Mouse (Mus musculus) spleen, postnatal 10 days (tissue): Measurements from ENCODE around the gene Nudcd2.
A peak's percentile ranks its signal among the peaks of the same experiment; 100 is the strongest.
"Not testable (repeated sequence)": the region's sequence is repeated elsewhere in the genome, so short reads cannot be mapped to it uniquely, and the experiment has no call there.

Experiments
- DNase-seq, 2 experiments: peaks; one replicate each; pipeline ENCODE4 v3.0.0; 2021 to 2022; ENCODE audit warnings: low spot score in 2 of 2

Gene Nudcd2

DNA sequence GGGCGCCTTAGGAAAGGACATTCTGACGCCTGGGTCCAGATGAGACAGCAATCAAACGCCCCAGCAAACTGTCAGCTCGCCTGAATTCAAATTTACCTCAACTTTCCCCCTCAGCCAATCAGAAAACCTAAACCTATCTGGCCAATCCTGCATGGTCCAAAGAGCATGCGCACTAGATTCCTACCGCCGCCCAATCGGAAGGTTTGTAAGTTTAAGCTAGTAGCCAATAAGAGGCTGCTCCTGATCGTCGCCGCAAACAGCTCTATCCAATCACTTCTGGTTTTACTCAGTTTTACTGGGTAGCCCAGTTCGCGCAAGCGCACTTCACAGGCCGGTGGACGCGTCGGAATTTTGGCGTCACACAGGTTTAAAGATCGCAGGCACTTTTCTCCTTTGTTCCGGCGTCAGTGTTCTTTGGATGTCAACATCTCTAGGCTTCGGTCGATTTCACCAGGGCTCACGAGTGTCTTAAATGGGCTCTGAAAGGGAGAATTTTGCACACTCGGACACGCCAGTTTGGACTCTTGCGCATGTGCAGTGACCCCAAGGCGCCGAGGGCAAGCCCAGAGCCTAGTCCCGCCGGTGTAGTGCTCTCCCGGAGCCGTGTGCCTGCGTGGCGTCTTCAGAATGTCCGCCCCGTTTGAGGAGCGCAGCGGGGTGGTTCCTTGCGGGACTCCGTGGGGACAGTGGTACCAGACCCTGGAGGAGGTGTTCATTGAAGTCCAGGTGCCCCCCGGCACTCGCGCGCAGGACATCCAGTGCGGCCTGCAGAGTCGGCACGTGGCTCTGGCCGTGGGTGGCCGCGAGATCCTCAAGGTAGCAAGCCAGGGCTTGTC, at the start of gene Nudcd2, which contains the start of gene Hmmr:
Nudcd2 (plus strand) TSS at position 329 of the 836 bp plus-strand sequence.
Hmmr (minus strand) TSS at position 84 of the 836 bp plus-strand sequence.
- DNase-seq = peak; percentile 83 to 94

DNA sequence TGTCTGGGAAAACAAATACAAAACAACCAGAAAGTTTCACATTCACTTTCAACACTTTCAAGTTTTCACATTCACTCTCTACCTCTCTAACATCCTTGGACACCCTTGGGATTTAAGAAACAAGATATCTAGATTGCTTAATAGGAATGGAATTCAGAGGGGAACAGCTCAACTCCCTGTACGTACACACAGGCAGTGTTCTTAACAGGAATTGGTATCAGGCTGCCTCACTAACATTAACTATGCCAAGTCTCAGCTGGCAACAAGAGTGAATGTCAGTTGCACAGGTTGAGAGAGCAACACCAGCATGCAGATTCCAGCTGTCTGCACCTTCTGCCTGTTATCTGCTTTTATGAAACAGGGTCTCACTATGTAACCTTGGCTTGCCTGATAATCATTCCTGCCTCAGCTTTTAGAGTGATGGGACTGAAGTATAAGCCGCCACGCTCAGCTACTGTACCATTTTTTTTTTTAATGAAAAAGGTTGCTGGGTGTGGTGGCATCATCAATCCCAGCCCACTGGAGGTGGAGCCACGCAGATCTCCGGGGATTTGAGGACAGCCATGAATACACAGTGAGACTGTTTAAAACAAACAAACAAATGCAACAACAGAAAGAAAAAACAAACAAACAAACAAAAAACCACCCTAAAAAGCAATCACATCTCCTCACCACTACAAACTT, 42.9 kb upstream of the Nudcd2 start:
- no peak for DNase-seq

DNA sequence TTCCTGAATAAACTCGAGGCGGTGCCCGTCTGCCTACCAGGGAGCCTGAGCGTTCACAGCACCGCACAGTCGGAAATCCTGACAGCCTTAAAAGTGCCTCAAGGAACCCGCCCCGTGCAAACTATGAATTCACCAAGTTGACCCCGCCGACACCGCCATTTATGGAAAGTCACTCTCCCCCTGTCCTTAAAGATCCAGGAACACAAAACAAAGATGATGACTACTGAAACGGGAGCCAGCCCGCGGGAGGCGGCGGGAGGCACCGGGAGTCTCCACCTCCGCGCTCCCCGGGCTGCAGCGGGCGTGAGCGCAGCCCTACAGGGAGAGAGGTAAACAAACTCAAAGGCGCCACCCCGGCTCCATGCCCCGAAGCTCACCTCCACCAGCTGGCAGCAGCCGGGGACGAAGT, 41.4 kb upstream of the Nudcd2 start:
- no peak for DNase-seq

DNA sequence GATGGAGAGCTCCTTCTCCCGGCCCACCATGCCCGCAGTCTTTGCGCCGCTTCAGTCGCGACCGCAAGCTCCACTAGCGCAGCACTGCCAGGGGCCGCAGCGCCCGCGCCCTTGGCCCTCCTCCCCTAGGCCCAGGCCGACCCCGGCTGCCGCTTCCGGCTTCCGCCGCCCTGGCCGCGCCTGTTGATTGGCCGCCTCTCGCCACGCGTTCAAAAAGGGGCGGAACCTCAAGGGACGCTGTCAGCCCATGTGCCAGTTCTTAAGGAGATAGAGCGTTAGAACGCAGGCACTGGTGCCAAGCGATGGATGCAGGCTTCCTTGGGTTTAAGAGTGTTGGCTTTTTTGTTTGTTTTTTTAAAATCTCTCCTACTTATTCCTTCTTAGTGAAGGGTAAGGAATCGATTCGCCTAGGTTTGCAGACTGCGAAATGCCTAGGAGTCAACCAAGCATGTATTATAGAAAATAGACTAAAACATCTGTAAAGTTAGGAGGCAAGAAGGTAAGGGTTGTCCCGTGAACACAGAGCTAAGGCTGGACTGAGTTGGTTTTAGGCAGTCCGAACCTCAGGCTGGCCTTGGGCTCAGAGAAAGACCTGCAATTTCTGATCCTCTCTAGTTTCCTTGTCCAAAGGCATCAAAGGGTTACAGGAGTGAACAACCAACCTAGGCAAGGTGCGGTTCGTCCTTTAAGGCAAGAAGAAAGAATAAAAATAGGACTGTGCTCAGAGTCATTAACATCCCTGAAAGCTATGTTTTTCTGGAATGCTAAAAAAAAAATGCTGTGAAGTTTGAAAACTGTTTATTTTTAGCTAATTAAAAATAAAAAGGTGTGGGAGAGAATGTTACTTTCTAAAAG, 40.7 kb upstream of the Nudcd2 start:
- DNase-seq = peak; percentile 92 to 94

DNA sequence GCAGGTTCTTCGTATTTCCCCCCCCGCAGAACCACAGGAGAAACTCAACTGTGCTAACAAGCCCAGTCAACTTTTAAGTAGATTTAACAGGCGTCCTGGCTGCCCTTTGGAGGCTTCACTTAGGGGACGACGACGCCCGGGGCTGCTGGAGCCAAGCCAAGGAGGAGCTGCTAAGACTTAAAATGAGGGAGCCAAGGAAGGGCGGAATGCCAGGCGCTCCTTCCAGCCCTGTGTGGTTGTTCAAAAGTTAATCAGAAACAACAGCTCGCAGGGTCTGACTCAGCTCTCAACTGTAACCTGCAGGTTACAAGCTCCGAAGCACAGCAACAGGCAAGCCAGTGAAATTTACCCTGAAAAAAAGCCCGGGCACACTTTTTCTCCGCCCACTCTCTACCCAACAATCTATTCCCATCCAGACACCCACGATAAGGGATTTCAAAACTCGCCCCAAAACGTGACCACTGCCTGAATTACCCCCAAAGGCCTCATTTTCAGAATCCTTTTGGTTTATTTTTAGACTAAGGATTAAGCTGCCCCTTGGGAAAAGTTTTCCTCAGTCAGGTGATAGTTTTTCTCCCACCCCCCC, 40.0 kb upstream of the Nudcd2 start:
- DNase-seq = peak; percentile 62 to 80

DNA sequence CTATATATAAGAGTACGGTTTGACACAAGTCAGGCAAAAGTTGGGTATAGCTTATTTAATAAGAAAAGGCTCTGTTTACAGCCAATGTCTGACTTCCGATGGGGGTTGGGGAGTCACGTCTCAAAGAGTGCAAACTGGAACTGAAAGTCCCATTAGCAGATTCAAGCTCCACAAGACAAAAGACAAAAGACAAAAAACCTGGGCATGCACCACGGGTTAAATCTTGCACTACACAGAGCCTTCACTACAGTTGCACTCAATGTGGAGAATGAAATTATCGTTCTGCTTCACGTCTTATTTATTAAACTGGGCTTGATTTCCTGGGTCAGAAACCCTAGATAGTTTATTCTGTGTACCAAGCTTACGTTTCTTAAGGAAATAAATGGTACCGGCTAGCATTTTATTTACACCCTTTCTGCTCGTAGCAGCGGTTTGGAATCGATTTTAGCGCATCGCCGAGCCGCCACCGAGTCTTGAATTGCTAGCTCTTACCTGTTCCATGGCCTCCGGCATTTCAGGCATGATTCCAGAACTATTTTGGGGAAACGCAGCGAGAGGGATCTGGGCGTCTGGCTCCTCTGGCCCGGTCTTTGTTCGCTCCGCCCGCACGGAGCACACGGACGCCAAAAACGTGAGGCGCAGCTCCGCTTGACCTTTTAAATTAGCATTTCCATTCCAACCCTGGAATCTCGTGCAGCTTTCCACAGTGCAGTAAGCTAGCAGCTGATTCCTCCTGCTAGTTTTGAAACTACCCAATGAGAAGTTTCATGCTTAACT, 39.0 kb upstream of the Nudcd2 start:
- DNase-seq = peak; percentile 49 to 70

DNA sequence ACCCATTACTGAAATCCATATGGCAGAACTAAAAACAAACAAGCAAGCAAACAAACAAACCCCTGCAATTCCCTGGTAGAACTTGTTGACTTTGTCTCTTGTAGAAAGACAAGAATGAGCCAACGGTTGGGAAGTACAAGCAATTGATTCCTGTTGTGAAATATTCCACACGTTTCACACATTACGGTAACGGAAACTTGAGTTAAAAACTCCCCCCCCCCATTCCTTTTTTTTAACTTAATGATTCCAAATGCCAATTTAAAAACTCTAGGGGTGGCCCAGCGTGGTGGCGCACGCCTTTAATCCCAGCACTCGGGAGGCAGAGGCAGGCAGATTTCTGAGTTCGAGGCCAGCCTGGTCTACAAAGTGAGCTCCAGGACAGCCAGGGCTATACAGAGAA, 38.4 kb upstream of the Nudcd2 start, which contains the start of gene Mat2b:
Mat2b (minus strand) TSS at position 101 of the 400 bp plus-strand sequence.
- no peak for DNase-seq

DNA sequence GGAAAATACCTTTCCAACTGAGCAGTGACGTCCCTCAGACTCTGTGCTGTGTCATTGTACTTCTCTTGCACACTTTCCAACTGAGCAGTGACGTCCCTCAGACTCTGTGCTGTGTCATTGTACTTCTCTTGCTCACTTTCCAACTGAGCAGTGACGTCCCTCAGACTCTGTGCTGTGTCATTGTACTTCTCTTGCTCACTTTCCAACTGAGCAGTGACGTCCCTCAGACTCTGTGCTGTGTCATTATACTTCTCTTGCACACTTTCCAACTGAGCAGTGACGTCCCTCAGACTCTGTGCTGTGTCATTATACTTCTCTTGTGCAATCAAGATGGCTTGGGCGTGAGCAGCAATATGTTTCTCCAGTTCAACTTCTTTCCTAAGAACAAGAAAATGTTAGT, 23.6 kb upstream of the Nudcd2 start:
- DNase-seq = not testable (repeated sequence)

DNA sequence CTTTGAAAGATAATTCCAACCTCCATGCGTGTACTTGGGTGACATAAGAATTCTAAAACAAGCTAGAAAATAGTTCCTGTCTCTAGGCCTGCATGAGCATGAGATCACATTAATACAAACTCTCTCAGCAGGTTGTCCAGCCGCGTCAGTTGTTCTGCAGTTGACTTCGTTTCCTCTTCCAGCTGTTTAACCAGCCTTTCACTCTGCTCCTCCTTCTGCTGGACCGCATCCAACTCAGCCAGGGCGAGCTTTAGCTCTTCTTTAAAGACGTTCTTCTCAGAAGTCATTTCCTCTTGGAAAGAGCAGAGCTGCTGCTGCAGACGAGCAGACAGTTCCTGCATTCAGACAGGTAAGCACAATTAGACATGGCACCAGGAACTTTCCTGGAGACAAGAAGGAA, 19.6 kb upstream of the Nudcd2 start:
- no peak for DNase-seq

DNA sequence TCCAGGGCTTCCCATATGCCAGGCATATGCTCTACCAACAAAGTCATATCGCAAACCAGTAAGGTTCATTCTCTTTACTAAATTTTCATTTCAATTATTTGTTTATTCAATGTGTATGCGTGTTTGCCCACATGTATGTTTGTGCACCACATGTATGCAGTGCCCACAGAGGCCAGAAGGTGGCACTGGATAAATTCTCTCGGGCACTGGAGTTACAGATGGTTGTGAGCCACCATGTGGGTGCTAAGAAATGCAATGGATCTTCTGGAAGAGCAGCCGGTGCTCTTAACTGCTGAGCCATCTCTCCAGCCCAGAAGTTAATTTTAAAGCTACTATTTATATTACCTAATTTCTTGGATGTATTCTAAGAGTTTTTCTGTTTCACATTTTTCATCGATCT, 17.9 kb upstream of the Nudcd2 start:
- no peak for DNase-seq

DNA sequence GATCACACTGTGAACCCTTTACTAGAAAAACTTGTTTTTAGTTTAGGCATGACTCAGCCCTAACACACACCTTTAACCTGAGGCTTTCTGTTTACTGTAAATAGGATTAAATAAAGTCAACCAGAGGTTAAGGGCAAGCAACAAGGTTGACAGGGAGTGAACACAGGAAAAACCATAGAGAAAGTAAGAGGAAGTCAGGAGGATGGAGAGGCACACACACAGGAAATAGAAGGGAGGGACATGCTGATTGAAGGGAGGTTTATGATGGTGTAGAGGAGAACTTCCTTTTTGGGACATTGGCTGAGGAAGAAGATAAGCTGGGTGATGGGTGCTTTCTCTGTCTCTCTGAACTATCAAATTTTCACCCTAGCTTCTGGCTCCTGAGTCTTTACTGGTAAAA, 15.1 kb upstream of the Nudcd2 start:
- DNase-seq = no peak

DNA sequence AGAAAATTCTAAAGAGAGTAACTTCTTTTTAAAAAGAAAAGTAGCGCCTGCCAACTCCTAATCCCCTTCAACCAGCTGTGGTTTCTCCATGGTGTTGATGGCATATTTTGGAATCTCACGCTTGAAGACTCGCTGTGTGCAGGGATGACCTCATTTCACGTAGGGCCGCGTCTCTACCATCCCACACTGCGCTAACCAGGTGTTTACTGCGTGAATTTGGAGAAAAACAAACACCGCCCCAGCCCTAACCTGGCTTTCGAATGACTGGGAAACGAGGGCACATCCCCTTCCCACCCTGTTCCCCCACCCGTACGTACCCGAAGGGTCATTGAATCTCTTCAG, 499 bp upstream of the Nudcd2 start:
- no peak for DNase-seq

DNA sequence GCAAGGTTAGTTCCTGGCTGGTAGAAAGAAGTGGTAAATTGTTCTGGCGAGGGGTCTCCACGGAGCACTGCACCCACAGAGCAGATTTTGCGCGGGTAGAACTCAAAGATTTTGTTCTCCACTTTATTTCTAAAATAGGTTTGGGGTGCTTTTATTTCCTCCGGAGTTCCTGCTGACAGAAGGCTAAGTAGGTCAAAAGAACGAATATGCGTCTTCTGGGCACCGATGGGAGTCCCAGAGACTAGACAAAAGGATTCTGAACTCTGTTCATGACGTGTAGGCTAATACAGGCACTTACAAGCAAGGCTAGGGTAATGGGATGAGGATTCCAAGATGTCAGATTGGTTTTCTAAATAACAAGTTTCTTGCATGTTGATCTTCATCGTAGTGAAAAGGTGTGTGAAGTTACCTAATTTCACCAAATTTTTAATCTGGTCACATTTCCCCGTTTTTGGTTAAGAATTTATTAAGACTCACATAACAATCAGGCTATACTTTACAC, 835 bp downstream of the Nudcd2 start:
- DNase-seq = no peak

DNA sequence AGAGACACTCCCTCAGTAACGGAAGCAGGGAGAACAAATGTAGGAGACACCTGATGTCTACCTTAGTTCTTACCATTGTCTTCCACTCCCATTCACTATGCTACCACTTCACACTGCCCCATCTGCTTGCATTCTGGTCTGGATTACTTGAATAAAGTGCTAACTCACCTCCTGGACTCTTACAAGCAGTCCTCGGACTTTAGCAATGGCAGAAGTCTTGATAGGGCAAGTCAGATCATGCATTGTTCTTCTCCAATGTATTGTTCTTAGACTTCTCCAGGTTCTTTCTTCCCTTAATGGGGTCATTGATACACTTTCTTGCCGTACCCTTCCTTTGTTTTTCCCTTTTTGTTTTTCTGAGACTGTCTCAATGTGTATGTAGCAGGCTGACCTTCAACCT, 3.9 kb downstream of the Nudcd2 start:
- DNase-seq = no peak

DNA sequence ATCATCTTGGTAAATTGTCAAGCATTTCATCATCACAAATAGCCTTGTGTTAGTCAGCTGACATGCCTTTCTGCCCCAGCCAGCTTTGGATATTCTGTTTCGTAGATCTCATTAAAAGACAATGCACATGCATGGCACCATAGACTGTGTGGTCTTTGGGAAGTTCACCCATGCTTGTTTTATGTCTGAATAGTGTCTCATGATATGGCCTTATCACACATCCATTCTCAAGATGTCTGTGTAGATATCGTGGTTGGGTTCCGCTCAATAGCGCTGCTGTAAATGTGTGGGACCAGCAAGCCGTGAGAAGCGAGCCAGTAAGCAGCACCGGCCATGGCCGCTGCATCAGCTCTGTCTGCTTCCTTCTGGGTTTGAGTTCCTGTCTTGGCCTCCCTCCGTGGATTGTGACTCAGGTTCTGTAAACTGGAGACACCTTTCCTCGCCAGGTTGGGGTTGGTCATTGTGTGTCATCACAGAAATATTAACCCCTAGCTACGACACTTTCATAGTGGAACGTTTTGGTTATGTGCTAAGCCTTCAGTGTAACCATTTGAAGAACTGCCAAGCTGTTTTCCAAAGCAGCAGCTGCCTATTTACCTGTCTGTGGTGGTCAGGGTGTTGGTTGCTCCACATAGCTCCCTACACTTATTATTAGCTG, 8.3 kb downstream of the Nudcd2 start:
- DNase-seq = no peak

DNA sequence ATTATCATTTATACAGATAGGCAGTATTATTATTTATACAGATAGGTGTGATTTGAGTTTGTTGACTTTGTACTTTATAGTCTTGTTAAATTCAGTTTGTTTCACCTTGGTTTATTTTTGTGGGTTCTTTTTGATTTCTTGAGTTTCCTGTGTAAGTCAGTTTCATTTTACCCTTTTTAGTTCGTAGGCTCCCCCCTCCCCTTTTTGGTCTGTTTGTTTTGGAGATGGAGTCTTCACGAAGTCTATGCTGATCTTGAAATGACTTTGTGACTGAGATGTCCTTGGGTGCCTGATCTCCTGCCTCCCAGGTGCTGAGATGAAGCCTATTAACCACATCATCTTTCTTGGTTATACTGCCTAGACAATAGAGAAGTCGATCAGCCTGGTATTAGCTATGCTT, 10.9 kb downstream of the Nudcd2 start:
- no peak for DNase-seq

DNA sequence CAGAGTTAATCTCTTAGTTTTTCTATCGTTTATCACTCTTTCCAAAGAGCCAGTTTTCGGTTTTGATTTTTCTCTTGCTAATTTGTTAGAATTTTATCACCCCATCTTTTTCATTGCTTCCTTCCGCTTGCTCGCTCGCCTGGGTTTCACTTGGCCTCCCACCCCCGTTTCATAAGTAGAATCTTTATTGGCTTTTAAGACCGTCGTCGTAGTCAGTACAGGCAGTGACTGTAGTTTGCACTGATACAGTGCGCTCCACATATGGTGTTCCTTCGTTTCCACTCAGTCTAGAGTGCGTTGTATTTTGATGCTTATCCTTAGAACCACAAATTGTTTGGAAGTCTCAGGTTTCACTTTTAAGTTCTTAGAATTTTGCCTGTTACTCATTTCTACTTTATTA, 12.9 kb downstream of the Nudcd2 start:
- no peak for DNase-seq

DNA sequence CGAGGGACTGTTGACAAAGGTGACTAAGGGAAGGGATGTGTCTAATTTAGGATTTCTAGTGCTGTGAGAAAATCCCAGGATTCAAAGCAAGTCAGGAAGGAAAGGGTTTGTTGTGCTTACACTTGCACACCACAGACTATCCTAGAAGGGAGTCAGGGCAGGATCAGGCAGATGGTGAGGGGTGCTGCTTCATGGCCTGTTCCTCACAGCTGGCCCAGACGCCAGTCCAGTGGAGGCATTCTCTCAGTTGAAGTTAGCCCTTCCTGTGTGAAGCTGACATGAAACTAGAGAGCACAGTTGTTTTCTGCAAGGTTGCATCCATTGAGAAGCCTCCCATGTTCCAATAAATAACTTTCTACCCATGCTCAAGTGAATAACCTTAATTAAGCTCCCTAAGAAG, 14.2 kb downstream of the Nudcd2 start:
- DNase-seq = no peak

DNA sequence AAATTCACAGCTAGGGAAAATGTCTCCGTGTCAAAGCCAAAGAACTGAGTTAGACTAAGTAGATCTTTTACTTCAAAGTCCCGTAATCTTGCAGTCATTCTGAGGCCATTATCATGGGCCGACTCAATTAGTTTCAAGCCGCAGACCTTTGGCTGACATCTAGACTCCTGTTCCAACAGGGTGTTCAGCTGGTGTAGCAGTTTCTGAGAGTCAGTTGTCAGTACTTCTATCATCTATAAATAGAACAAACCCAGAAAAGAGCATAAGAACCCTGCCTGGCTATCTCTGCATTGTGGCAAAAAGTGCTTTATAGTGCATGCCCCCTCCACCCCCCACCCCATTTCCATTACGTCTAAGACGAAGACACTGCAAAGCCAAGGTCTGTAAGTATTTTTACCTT, 20.4 kb downstream of the Nudcd2 start:
- DNase-seq = no peak

DNA sequence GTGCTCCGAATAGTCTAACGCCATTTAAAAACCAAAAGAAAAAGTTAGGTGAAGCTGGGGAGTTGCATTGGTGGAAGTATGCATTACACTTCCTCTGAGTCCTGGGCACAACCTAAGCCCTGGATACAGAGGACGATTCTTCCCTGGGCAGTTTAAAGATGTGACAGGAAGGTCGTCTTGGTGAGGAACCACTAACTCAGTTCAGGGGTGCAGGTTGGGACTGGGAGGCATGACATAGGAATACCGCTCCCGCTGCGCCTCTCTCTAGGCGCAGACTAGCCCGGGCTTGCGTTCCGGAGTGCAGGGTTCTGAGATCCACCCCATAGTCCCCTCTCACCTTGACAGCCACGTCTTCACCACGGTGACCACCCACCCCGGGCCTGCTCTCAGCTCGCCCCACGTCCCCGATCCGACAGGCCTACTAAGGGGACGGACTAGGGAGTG, 21.2 kb downstream of the Nudcd2 start:
- peak in 1 of 2 experiments; percentile 66 for DNase-seq
